Mouse (Mus musculus): Measurements from ENCODE around the gene Jag1.

Jag1 gene

GRCm38 (mm10) chr2:137099211-137099734 is 17.2 kb downstream of the Jag1 start:
- DNase-seq (ENCODE audit: low spot score in 2 of 2) = no peak

DNA sequence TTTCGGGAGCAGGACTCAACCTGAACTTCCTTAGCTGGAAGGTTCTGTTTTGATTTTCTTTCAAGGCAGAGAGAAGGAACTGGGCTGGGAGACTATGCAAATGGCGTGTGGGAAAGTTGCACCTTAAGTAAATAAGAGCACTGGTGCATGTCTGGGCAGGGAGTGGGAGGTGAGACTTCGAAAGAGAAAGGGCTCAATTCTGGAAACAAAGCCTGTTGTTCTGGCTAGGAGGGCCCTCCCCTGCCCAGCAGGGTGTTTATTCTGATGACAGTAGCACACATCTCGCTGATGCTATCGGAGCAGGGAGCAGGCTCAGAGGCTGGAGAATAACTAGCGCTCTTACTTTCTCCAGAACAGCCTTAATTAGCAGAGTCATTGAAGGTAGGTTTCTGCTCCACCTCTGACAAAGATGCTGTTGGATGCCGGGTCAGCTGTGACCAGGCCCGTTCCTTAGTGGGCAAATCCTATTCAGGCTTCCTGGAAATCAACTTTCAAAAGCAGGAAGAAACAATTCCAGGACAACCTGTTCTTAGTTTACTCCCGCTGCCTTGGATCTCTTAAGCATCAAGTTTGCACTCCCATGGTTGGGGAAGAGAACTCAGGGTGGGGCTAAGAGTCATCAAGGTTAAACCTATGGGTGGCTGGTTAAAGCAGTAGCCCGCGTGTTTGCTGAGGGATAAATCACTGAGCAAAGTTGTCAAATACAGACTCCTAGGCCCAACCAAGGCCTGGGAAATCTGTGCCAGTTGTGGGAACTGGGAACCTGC is 18.0 kb downstream of the Jag1 start:
- DNase-seq (ENCODE audit: low spot score in 2 of 2) = no peak

GRCm38 (mm10) chr2:137096981-137097460 is 19.4 kb downstream of the Jag1 start:
- DNase-seq (ENCODE audit: low spot score in 2 of 2) = no peak

- no peak for DNase-seq (ENCODE audit: low spot score in 2 of 2)
Observed at GRCm38 (mm10) chr2:137094301-137094700, 22.1 kb downstream of the Jag1 start.

DNA sequence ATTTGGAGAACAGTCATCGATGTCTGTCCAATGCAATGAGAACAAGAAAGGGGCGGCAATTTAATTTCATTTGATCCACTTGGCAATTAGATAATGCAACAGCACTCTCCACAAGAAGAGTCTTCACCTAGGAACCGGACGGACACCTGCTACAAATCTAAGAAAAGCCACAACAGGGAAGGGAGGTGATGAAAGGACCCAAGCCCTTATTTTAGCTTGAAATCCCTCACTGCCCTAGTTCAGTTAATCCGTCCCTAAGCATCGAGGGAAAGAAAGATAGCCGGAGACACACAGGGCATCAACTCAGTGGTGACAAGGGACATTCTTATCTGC is 23.2 kb downstream of the Jag1 start:
- DNase-seq (ENCODE audit: low spot score in 2 of 2) = no peak

DNA sequence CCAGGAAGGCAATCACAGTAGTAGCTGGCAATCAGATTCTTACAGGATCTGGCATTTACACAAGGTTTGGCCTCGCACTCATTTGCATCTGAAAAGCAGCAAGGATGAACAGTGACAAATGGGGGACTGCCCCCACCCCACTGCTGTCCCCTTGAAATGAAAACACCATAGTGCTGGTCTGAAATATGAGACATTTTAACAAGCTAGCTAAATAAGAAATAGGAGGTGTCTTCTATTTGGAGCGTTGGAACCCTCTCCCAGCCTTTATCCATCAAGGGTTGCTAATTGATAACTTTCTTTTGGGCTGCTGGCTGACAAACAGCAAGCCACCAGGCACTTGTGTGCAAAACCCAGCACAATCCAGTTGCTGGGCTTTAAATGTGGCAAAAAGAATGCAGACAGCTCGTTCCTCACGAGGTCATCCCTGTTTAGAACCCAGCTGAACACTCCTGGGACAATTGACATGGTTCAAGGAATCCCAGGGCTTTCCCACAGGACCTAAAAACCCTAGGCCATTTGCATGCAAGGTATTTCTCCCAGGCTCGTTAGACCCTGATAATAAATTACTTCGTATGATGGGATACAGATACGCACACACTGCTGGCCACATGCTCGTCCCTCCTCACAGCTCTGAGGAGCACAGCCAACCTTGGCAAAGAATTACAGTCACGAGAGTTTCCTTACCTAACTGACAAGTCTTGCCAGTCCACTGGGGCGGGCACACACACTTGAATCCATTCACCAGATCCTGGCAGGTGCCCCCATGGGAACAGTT is 23.7 kb downstream of the Jag1 start:
- DNase-seq (ENCODE audit: low spot score in 2 of 2) = no peak

DNA sequence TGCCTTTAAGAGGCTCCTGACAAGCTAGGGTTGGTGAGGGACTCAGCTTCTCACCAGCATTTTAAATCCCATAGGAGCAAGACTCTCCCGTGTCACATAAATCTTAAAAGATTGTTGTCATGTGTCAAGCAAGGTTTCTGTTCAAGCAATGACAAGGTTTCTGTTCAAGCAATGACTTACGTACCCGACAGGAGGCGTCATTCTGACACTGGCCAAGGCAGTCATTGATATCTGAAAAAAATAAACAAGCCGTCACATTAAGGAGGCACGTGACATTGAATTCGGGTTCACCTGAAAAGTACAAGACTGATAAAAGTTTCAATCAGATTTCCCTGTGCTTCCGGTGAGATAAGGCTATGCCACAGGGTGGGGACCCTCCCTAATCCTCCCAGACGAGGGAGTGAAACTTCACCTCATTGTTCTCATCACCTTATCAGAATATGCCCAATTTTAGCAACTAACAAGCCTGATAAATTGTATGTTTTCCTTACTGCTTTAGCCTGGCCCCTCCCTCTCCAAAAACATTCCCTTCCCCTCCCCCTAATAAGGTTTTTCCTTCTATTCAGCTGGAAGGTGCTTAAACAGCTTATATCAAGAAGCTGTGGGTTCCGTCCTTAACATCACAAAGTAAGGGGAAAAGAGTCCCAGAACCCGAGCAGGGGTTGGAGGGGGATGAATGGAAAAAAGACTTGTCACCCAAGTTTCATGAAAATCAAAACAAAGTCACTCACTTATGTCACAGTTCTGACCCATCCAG is 24.5 kb downstream of the Jag1 start:
- DNase-seq (ENCODE audit: low spot score in 2 of 2) = no peak

GRCm38 (mm10) chr2:137087705-137088104 is 28.7 kb downstream of the Jag1 start:
- no peak for DNase-seq (ENCODE audit: low spot score in 2 of 2)

DNA sequence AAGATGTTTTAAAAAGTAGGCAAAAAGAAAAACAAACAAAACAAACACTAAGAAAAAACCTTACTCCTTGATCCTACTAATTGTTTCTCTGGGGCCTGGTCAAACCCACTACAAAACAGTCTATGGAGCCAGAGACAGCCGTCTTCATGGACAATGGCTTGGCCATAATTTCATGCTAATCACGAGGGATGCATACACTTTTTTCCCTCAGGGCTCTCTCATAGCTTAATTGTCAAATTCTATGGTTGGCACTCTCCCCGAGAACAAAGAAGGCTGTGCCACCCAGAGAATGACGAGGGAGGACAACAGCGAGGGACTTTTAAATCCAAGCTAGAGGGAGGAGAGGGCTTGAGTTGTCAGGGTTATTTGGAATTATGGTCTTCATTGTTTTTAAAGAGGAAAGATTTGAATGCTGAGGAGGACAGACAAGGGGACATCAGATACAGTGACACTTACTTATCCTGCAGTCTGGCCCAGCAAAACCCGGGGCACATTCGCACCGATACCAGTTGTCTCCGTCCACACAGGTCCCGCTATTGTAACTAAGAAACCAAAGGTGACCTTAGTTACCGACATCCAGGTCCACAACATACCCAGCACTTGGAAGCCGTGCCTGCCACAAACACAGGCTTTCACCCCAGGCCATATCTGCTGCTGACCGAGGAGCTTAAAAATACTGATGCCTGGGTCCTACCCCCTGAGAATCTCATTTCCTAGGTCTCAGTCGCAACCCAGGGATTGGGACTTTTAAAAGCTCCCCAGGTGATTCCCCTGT is 29.6 kb downstream of the Jag1 start:
- no peak for DNase-seq (ENCODE audit: low spot score in 2 of 2)

GRCm38 (mm10) chr2:137085257-137085656 is 31.2 kb downstream of the Jag1 start:
- no peak for DNase-seq (ENCODE audit: low spot score in 2 of 2)

DNA sequence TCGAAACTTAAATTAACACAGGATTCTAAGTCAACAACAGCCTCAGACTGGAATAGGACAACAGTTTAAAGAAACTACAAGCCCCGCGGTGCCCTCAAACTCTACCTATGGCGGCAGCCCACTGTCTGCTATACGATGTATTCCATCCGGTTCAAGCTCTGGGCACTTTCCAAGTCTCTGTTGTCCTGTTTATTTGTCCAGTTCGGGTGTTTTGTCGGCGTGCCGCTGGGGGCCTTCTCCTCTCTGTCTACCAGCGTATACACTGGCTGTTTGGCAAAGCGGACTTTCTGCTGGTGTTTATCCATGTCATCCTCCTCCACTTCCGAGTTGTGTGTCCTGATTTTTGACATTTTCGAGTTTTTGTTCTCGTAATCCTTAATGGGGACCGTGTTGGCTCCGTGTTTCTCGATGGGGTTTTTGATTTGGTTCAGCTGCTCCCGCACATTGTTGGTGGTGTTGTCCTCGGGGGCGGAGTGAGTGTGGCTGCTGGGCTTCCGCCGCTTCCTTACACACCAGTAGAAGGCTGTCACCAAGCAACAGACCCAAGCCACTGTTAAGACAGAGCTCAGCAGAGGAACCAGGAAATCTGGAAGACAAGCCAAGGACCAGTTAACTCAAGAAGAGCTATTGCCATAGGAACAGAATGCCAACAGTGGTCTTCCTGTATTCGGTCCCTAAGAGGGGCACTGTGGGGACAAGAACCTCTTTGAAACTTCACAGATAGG is 33.4 kb downstream of the Jag1 start:
- DNase-seq (ENCODE audit: low spot score in 2 of 2) = peak in 1 of 2 experiments; percentile 33

- DNase-seq (ENCODE audit: low spot score in 2 of 2) = no peak
Observed at GRCm38 (mm10) chr2:137081001-137081400, 35.4 kb downstream of the Jag1 start.

DNA sequence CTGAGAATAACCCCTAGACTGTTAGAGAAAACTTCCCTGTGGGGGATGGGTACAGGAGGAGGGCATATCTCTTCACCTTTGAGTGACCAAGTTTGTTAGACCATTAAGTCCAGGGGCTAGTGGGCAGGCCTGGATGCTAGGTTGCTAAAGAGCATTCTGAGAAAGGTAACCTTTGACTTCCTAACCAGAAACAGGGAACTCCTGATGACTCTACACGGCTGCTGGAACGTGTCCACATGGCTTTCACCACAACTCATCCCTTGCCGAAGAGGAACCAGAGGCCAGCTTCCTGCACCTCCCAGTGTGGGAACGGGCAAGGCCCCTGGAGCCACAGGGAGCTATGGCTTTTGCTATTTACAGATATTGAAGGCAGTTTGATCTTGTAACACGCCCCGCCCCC is 36.0 kb downstream of the Jag1 start:
- no peak for DNase-seq (ENCODE audit: low spot score in 2 of 2)

GRCm38 (mm10) chr2:137079721-137080320 is 36.6 kb downstream of the Jag1 start:
- DNase-seq (ENCODE audit: low spot score in 2 of 2) = no peak

DNA sequence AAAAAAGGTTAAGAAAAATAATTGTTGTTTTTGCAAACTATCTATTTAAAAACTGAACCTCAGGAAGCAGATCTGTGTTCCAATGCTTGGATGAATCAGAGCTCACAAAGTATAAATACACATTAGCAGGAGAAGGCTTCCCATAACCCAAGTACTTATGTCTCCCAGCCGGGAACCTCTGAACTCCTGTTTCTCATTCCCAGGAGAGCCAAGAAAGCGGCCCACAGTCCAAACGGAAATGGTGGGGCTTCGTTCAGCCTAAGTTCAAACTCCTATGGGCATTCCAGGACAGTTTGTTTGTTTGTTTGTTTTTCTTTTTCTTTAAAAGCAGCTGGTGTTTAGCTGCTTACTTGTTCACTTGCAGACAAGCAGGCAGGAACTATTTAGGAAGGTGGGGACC is 37.7 kb downstream of the Jag1 start:
- DNase-seq (ENCODE audit: low spot score in 2 of 2) = no peak

DNA sequence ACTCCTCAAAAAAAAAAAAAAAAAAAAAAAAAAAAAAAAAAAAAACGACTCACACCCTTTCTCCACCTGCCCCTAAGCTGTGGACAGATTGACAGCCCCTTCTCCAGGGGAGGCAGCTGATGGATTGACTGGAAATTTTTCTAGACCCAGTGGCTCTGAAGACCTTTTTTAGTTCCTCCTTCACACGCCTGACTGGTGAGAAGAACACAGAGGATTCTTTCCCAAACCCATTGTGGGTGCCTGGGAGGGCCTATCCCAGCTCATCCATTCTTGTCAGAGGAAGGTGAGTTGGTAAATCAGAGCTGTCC is 42.2 kb downstream of the Jag1 start:
- DNase-seq (ENCODE audit: low spot score in 2 of 2) = no peak

- DNase-seq (ENCODE audit: low spot score in 2 of 2) = peak in 1 of 2 experiments; percentile 26
Observed at GRCm38 (mm10) chr2:137073473-137074312, 42.8 kb downstream of the Jag1 start.

DNA sequence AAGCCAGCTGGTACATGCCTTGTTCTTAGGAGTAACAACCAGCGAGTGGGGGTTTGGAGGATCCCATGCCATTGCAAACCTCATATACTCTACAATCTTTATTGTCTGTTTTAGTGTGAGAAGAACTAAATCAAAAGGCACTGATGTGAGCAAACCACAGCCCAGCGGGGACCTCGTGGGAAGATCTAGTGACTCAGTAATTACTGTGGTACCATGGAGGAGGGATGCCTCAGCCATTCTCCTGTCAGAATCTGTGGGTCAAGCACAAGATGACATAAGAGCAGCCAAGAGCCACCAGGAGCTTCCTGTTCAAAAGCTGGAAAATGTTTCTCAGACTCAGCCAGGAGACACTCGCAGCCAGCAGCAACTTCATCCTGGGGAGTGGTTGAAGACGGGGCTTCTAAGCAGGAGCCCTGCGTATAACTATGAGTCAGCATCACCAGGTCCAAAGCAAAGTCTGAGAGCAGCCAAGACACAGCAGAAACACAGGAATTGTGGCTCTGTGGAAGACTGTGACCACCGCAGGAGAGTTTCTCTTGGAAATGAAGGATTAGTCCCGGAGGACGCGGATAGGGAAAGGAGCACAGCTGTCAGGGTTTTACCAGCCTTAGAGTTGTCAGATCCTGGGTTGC is 48.8 kb downstream of the Jag1 start:
- DNase-seq (ENCODE audit: low spot score in 2 of 2) = no peak

DNA sequence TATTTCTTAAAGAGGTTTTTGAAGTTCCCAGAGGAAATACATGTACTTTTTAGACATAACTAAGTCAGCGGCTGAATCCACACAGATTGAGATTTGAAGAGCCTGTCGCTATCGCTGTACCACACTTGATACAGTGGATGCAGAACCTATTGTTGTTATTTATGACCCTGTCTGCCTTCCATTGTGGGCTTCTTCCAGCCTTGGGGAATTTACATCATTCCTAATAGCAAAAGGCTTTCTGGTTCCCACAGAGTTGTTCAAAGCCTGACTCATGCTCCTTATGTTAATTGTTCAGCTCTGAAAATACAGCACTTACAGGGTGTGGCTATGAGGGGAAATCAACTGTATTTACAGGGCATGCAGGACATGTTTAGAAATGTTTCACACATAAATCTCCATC is 51.9 kb downstream of the Jag1 start:
- DNase-seq (ENCODE audit: low spot score in 2 of 2) = no peak
